Mouse (Mus musculus) heart, embryonic 12.5 days (tissue): ENCODE results near the gene Endou. TPM values are rescaled to one million over a fixed set of nuclear protein-coding genes. Genes with fewer than 3 reads are reported as not detected.
"Not testable (repeated sequence)": the region's sequence is repeated elsewhere in the genome, so short reads cannot be mapped to it uniquely, and the experiment has no call there.

Experiments used
- ATAC-seq: fragments of 200-750 bp; cut with Nextera tagmentation; 2 replicates; pipeline ENCODE4 v1.8.0; 2017; ENCODE audit warnings: moderate TSS enrichment, moderate library complexity; ENCODE audit not compliant: insufficient number of reproducible peaks, low FRiP score
- H3K27ac ChIP-seq: fragments of 300-500 bp; sonication (generic); 2 replicates; pipeline ENCODE4 v1.5.1; 2016; ENCODE audit warnings: mild to moderate bottlenecking, moderate library complexity; ENCODE audit not compliant: poor library complexity, severe bottlenecking
- H3K27me3 ChIP-seq: fragments of 300-500 bp; sonication (generic); replicated peaks from 2 replicates; pipeline ENCODE4 v1.6.1; 2016; ENCODE audit warnings: mild to moderate bottlenecking, moderate library complexity
- H3K36me3 ChIP-seq: fragments of 300-500 bp; sonication (generic); 2 replicates; pipeline ENCODE4 v1.6.1; 2016; ENCODE audit warnings: mild to moderate bottlenecking, moderate library complexity
- H3K4me1 ChIP-seq: fragments of 300-500 bp; sonication (generic); replicated peaks from 2 replicates; pipeline ENCODE4 v1.6.1; 2016; ENCODE audit warnings: mild to moderate bottlenecking
- H3K4me2 ChIP-seq: fragments of 300-500 bp; sonication (generic); 2 replicates; pipeline ENCODE4 v1.6.1; 2016; ENCODE audit warnings: mild to moderate bottlenecking, moderate library complexity
- H3K4me3 ChIP-seq: fragments of 300-500 bp; sonication (generic); 2 replicates; pipeline ENCODE4 v1.5.1; 2016; ENCODE audit warnings: mild to moderate bottlenecking
- H3K9ac ChIP-seq: fragments of 300-500 bp; sonication (generic); 2 replicates; pipeline ENCODE4 v1.6.1; 2016; ENCODE audit warnings: mild to moderate bottlenecking, moderate library complexity
- H3K9me3 ChIP-seq: fragments of 300-500 bp; sonication (generic); replicated peaks from 2 replicates; pipeline ENCODE4 v1.6.1; 2016; ENCODE audit warnings: mild to moderate bottlenecking, moderate library complexity
- WGBS: fragments of 180-500 bp; shearing (Covaris S2); methylation state at CpG from one replicate; pipeline ENCODE4 v1.1.7; 2016; 5-methylcytosine and 5-hydroxymethylcytosine counted together
- polyA plus RNA-seq: library from polyadenylated mRNA; unstranded; fragments of >200 nt; fragmentation: Nextera tagmentation; extraction: Ambion mirVana; gene quantifications from 2 replicates; pipeline ENCODE4 v1.2.1, GENCODE M21; 2016

Gene Endou
- polyA plus RNA-seq, 1 experiment from 2014 or later: 0.14 TPM

- H3K4me3 ChIP-seq: no peak overlapping the region
- WGBS: 94% methylated on average over 9 of the region's 9 CpGs
These were observed 47.0 kb downstream of the Endou start for GRCm38 (mm10) chr15:97684118-97684517.

GRCm38 (mm10) chr15:97682053-97682452 is 49.1 kb downstream of the Endou start:
- whole genome bisulfite sequencing: 89% methylated on average over 8 of the region's 8 CpGs

More at GRCm38 (mm10) chr15:97684118-97684517, 47.0 kb downstream of the Endou start:
- H3K36me3 ChIP-seq: peaks cover 94% of the 10 kb centered on the region
- no peaks in the 10 kb centered on the region for H3K27me3 ChIP-seq
- no peaks in the 10 kb centered on the region for H3K9me3 ChIP-seq
- H3K9ac ChIP-seq: no peak overlapping the region
- no peak overlapping the region for H3K27ac ChIP-seq
- ATAC-seq: no peak
- H3K4me1 ChIP-seq: no peaks in the 10 kb centered on the region
- no peak overlapping the region for H3K4me2 ChIP-seq

GRCm38 (mm10) chr15:97679991-97680681 is 51.0 kb downstream of the Endou start:
- Histone ChIP-seq H3K4me1 (no peaks in the 10 kb centered on the region), H3K36me3 (peaks cover 89% of the 10 kb centered on the region), H3K27ac (no peak overlapping the region), H3K9ac (no peak overlapping the region), H3K9me3 (no peaks in the 10 kb centered on the region), H3K4me2 (no peak overlapping the region), H3K27me3 (no peaks in the 10 kb centered on the region), H3K4me3 (no peak overlapping the region)
- ATAC-seq: 0 out of 2 replicates have a peak, but pooled peaks have one; percentile 33
- 78% methylated on average over 18 of the region's 18 CpGs for WGBS

More at GRCm38 (mm10) chr15:97682053-97682452, 49.1 kb downstream of the Endou start:
- Histone ChIP-seq H3K27me3 (no peaks in the 10 kb centered on the region), H3K4me2 (no peak overlapping the region), H3K36me3 (peaks cover 91% of the 10 kb centered on the region), H3K4me3 (no peak overlapping the region), H3K9ac (no peak overlapping the region), H3K9me3 (no peaks in the 10 kb centered on the region), H3K27ac (no peak overlapping the region), H3K4me1 (no peaks in the 10 kb centered on the region)
- ATAC-seq: no peak

- no peaks in the 10 kb centered on the region for H3K4me1 ChIP-seq
- no peak for ATAC-seq
- peaks cover 82% of the 10 kb centered on the region for H3K36me3 ChIP-seq
- H3K9me3 ChIP-seq: no peaks in the 10 kb centered on the region
- no peak overlapping the region for H3K27ac ChIP-seq
- H3K4me2 ChIP-seq: no peak overlapping the region
- H3K4me3 ChIP-seq: no peak overlapping the region
- H3K27me3 ChIP-seq: no peaks in the 10 kb centered on the region
- 93% methylated on average over 3 of the region's 3 CpGs for WGBS
- H3K9ac ChIP-seq: no peak overlapping the region
These were observed 53.8 kb downstream of the Endou start for GRCm38 (mm10) chr15:97677341-97677740.

GRCm38 (mm10) chr15:97675927-97676326 is 55.2 kb downstream of the Endou start:
- Histone ChIP-seq H3K36me3 (peaks cover 75% of the 10 kb centered on the region), H3K9me3 (no peaks in the 10 kb centered on the region), H3K9ac (no peak overlapping the region), H3K27ac (no peak overlapping the region), H3K27me3 (no peaks in the 10 kb centered on the region), H3K4me2 (no peak overlapping the region), H3K4me1 (no peaks in the 10 kb centered on the region), H3K4me3 (no peak overlapping the region)
- 92% methylated on average over 13 of the region's 13 CpGs for WGBS
- ATAC-seq: no peak

GRCm38 (mm10) chr15:97674423-97674822 is 56.7 kb downstream of the Endou start:
- no peak overlapping the region for H3K4me2 ChIP-seq
- H3K4me3 ChIP-seq: no peak overlapping the region
- ATAC-seq: no peak
- peaks cover 63% of the 10 kb centered on the region for H3K36me3 ChIP-seq
- no peak overlapping the region for H3K9ac ChIP-seq
- WGBS: 91% methylated on average over 4 of the region's 4 CpGs
- H3K27ac ChIP-seq: no peak overlapping the region
- peaks cover 9% of the 10 kb centered on the region; the same call in 1 of the 2 replicates for H3K4me1 ChIP-seq
- H3K27me3 ChIP-seq: no peaks in the 10 kb centered on the region
- no peaks in the 10 kb centered on the region for H3K9me3 ChIP-seq

GRCm38 (mm10) chr15:97673256-97674000 is 57.7 kb downstream of the Endou start:
- no peak overlapping the region for H3K4me3 ChIP-seq

GRCm38 (mm10) chr15:97672211-97672765 is 58.9 kb downstream of the Endou start:
- no peak for ATAC-seq
- Histone ChIP-seq H3K9me3 (no peaks in the 10 kb centered on the region), H3K4me3 (no peak overlapping the region), H3K27me3 (no peaks in the 10 kb centered on the region), H3K27ac (no peak overlapping the region), H3K36me3 (peaks cover 45% of the 10 kb centered on the region), H3K9ac (no peak overlapping the region), H3K4me1 (peaks cover 9% of the 10 kb centered on the region; the same call in 1 of the 2 replicates), H3K4me2 (no peak overlapping the region)
- 77% methylated on average over 9 of the region's 9 CpGs for WGBS

More at GRCm38 (mm10) chr15:97673256-97674000, 57.7 kb downstream of the Endou start:
- Histone ChIP-seq H3K9ac (no peak overlapping the region), H3K9me3 (no peaks in the 10 kb centered on the region), H3K4me1 (peaks cover 9% of the 10 kb centered on the region; the same call in 1 of the 2 replicates), H3K4me2 (no peak overlapping the region), H3K27me3 (no peaks in the 10 kb centered on the region), H3K27ac (no peak overlapping the region), H3K36me3 (peaks cover 56% of the 10 kb centered on the region)
- 91% methylated on average over 7 of the region's 7 CpGs for WGBS
- no peak for ATAC-seq

GRCm38 (mm10) chr15:97670554-97670953 is 60.6 kb downstream of the Endou start:
- Histone ChIP-seq H3K36me3 (peaks cover 28% of the 10 kb centered on the region), H3K9ac (no peak overlapping the region), H3K27me3 (no peaks in the 10 kb centered on the region), H3K4me2 (no peak overlapping the region), H3K4me1 (peaks cover 9% of the 10 kb centered on the region; the same call in 1 of the 2 replicates), H3K27ac (no peak overlapping the region), H3K9me3 (no peaks in the 10 kb centered on the region), H3K4me3 (no peak overlapping the region)
- peak; percentile 25; the same call in 1 of the 2 replicates for ATAC-seq
- 66% methylated on average over 6 of the region's 6 CpGs for WGBS

- H3K27ac ChIP-seq, H3K4me1 ChIP-seq, H3K4me2 ChIP-seq, H3K4me3 ChIP-seq, H3K9ac ChIP-seq, H3K27me3 ChIP-seq, H3K9me3 ChIP-seq, ATAC-seq: not testable (repeated sequence)
- WGBS: 64% methylated on average over 17 of the region's 17 CpGs
- H3K36me3 ChIP-seq: peaks cover 11% of the 10 kb centered on the region
These were observed 62.8 kb downstream of the Endou start for GRCm38 (mm10) chr15:97668158-97668877.
